Mouse (Mus musculus): Measurements from ENCODE around the gene Scrn1. TPM values are rescaled to one million over a fixed set of nuclear protein-coding genes. Genes with fewer than 3 reads are reported as not detected.

Gene Scrn1
- polyA plus RNA-seq, 1 experiment from 2014 or later: 2.5 TPM

DNA sequence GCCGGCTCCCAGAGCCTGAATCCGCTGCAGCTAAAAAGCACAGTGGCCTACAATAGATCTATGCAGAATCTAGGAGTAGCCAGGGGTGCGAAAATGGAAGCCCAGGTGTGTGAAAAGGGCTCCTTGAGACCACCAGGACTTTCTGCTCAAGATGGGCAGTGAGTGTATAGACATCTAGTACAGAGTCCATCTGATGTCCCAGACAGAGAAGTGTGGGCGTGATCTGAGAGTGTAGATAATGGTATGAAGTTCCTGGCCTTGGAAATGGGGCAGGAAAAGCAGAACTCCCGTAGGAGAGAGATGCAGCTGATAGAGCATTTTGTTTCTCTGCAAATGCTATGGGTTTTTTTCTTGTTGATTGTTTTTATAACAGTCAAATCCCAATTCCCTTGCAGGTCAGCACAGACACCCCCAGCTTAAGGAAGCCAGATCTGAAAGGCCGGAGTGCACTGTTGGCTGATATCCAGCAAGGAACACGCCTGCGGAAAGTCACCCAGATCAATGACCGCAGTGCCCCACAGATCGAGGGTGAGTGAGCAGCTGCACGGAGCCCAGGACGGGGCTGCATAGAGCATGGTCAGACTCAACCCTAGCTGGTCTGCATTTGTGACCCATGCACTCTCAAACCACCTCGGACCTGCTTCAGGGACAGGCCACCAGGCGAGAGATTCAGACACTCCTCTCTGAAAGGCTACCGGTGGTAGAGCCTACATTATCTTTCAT, 84.7 kb downstream of the Scrn1 start:
- peak overlapping the region; percentile 37 for H3K27ac ChIP-seq (ENCODE audit: low read depth, low read length)
- no peaks in the 10 kb centered on the region for H3K9me3 ChIP-seq (ENCODE audit: control insufficient read depth)
- 45% methylated on average over 15 of the region's 15 CpGs for WGBS
- no peak overlapping the region for H3K9ac ChIP-seq (ENCODE audit: low read depth, low read length)
- no peaks in the 10 kb centered on the region for H3K36me3 ChIP-seq (ENCODE audit: control insufficient read depth, insufficient read depth)
- H3K4me3 ChIP-seq (ENCODE audit: low read depth, low read length): no peak overlapping the region
- H3K27me3 ChIP-seq (replicated peaks; ENCODE audit: control insufficient read depth, insufficient read depth, low read length): no peaks in the 10 kb centered on the region
- no peaks in the 10 kb centered on the region for H3K4me1 ChIP-seq (replicated peaks; ENCODE audit: control insufficient read depth, insufficient read depth, low read length)
- H3K4me2 ChIP-seq (replicated peaks; ENCODE audit: low read depth): peak overlapping the region; percentile 17
- TF ChIP-seq CTCF (IDR thresholded peaks at IDR 0.05; ENCODE audit: low read depth): no peak
- peak; percentile 69 for ATAC-seq

DNA sequence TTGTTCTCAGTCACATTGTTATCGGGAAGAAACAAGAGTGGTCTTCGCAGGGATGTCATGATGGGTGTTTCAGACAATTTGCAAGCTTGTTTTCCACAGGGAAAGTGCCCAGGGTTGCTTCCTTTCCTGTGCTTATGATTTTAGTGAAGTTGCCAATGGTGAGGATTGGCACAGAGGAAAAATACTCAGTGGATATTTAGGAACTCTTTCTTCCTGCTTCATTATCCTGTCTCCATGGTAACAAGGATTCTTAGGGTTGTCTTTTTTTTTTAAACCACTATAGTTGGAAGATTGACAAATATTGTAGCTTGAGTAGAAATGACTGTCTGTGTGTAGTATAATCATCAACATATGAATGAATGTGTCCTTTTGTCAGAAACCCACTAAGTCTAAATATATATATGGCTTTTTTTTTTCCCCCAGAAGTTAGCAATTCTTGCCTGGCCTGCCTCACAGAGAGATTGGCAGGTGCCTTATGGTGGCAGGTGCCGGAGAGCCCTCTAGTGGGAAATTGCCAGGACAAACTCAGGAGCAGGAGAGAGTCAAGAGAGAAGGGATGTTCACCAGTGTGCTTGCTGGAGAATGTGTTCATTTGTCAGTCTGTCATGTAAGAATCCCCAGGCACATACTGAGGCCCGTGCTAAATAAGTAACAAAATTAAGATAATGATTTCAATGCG, 87.5 kb downstream of the Scrn1 start:
- Histone ChIP-seq H3K36me3 (ENCODE audit: control insufficient read depth, insufficient read depth) (no peaks in the 10 kb centered on the region), H3K4me3 (ENCODE audit: low read depth, low read length) (no peak overlapping the region), H3K4me1 (replicated peaks; ENCODE audit: control insufficient read depth, insufficient read depth, low read length) (no peaks in the 10 kb centered on the region), H3K4me2 (replicated peaks; ENCODE audit: low read depth) (no peak overlapping the region), H3K9me3 (ENCODE audit: control insufficient read depth) (no peaks in the 10 kb centered on the region), H3K9ac (ENCODE audit: low read depth, low read length) (no peak overlapping the region), H3K27me3 (replicated peaks; ENCODE audit: control insufficient read depth, insufficient read depth, low read length) (no peaks in the 10 kb centered on the region), H3K27ac (ENCODE audit: low read depth, low read length) (no peak overlapping the region)
- ATAC-seq: no peak
- WGBS: 73% methylated on average over 5 of the region's 5 CpGs
- TF ChIP-seq CTCF (IDR thresholded peaks at IDR 0.05; ENCODE audit: low read depth): peak; percentile 76

DNA sequence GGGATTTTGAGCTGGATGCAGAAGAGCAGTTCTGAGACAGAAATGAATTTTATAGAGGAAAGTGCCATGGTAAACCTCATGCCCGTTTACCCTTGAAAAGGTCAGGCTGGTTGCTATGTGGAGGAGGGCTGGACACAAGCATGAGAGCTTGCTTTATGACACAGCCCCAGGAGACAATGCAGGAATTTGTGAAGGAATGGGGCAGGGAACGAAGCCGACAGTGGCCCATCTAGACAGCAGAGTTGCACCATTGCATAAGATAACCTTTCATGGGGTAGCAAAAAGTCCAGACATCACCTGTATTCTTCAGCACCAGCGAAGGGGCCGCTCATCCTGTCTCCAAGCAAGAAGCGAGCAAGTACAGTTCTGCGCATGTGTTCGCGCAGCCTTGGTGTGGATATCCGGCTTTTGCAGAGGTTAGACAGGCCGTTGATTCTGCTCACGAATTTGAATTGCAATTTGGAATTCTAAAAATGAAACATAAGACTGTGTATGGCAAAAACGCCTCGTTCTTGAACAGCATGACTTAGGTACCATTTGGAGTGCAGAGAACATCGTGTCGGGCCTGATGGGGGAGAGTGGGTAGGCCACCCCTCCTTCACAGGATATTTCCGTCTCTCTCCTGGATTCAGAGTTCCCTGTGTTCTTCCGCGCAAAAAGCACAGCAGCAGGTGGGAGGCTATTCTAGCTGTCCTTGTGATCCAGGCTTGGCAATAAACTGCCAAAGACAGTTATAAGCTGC, 90.2 kb downstream of the Scrn1 start:
- ATAC-seq: no peak
- no peak overlapping the region for H3K4me2 ChIP-seq (replicated peaks; ENCODE audit: low read depth)
- 81% methylated on average over 19 of the region's 19 CpGs for WGBS

DNA sequence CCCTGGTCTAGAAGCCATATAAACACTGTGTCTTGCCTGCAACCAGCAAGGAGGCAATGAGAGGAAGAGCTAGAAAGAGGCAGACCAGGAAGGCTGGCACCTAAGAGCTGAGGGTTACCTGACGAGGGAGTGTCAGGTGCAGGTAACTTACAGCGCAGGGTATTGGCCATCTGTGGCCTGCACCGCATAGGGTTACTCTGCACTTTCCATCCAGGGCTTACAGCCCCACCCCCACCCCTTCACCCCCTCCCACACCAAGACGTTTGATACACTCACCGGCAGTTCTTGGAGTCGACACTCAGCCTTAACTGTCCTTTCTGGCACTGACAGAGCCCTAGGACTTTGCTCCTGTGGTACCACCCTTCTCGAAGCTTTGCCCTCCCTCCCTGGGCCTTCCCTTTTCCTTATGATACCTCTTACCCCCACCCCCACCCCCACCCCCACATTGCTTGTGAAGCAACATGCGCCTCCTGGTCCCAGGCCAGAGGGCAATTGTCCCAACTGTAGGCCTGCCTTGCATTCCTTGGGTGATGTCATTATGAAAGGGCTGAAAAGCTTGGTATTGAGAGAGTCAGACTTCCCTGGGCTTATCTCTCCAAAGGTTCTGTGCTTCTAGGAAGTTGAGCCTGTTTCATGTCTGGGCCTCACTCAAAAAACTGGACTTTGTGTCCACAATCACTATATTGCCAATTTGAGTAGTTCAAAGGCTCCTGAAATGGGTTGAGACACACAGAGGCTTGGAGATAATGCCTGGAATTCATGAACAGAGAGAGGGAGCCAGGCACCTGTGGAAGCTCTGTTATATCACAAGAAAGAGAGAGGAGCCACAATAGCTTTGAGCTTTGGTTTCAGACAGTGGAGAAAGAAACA, 93.2 kb downstream of the Scrn1 start:
- 35% methylated on average over 8 of the region's 8 CpGs for WGBS
- Histone ChIP-seq H3K4me2 (replicated peaks; ENCODE audit: low read depth) (peak overlapping the region; percentile 58), H3K27ac (ENCODE audit: low read depth, low read length) (peak overlapping the region; percentile 88), H3K9ac (ENCODE audit: low read depth, low read length) (peak overlapping the region; percentile 37; the same call in 1 of the 2 replicates), H3K36me3 (ENCODE audit: control insufficient read depth, insufficient read depth) (no peaks in the 10 kb centered on the region), H3K4me3 (ENCODE audit: low read depth, low read length) (peak overlapping the region; percentile 39), H3K4me1 (replicated peaks; ENCODE audit: control insufficient read depth, insufficient read depth, low read length) (0 out of 2 replicates have a peak, but pooled peaks cover 3% of the 10 kb centered on the region), H3K9me3 (ENCODE audit: control insufficient read depth) (no peaks in the 10 kb centered on the region), H3K27me3 (replicated peaks; ENCODE audit: control insufficient read depth, insufficient read depth, low read length) (no peaks in the 10 kb centered on the region)
- peak; percentile 98 for ATAC-seq
- TF ChIP-seq CTCF (IDR thresholded peaks at IDR 0.05; ENCODE audit: low read depth): 0 out of 2 replicates have a peak, but pooled peaks have one; percentile 39

More for the DNA sequence above, 90.2 kb downstream of the Scrn1 start:
- no peak for TF ChIP-seq CTCF (IDR thresholded peaks at IDR 0.05; ENCODE audit: low read depth)
- H3K4me3 ChIP-seq (ENCODE audit: low read depth, low read length): no peak overlapping the region
- H3K9ac ChIP-seq (ENCODE audit: low read depth, low read length): no peak overlapping the region
- no peaks in the 10 kb centered on the region for H3K27me3 ChIP-seq (replicated peaks; ENCODE audit: control insufficient read depth, insufficient read depth, low read length)
- no peaks in the 10 kb centered on the region for H3K36me3 ChIP-seq (ENCODE audit: control insufficient read depth, insufficient read depth)
- H3K4me1 ChIP-seq (replicated peaks; ENCODE audit: control insufficient read depth, insufficient read depth, low read length): no peaks in the 10 kb centered on the region
- no peaks in the 10 kb centered on the region for H3K9me3 ChIP-seq (ENCODE audit: control insufficient read depth)
- H3K27ac ChIP-seq (ENCODE audit: low read depth, low read length): no peak overlapping the region

DNA sequence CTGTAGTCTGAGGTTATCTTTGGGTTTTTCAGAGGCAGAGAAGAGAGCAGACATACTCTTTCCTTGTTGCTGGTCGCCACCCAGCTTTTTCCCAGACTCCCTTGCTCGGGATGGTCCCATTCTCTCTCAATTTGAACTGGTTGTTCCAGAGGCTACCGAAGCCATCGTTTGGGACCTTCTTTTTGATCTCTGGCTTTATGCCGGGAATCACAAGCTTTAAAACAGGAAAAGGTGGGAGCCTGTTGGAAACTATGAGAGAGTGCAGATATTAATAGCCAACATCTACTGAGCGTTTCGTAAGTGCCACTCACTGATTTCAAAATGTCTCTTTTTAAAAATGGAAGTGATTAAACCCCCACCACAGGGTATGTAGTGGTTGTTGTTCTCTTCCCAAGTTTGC, 94.4 kb downstream of the Scrn1 start:
- ATAC-seq: no peak
- Histone ChIP-seq H3K4me2 (replicated peaks; ENCODE audit: low read depth) (peak overlapping the region; percentile 58), H3K4me3 (ENCODE audit: low read depth, low read length) (no peak overlapping the region), H3K9me3 (ENCODE audit: control insufficient read depth) (no peaks in the 10 kb centered on the region), H3K36me3 (ENCODE audit: control insufficient read depth, insufficient read depth) (no peaks in the 10 kb centered on the region), H3K9ac (ENCODE audit: low read depth, low read length) (0 out of 2 replicates have a peak overlapping the region, but pooled peaks have one; percentile 37), H3K4me1 (replicated peaks; ENCODE audit: control insufficient read depth, insufficient read depth, low read length) (0 out of 2 replicates have a peak, but pooled peaks cover 3% of the 10 kb centered on the region), H3K27me3 (replicated peaks; ENCODE audit: control insufficient read depth, insufficient read depth, low read length) (no peaks in the 10 kb centered on the region), H3K27ac (ENCODE audit: low read depth, low read length) (no peak overlapping the region)
- 76% methylated on average over 7 of the region's 7 CpGs for WGBS
- no peak for TF ChIP-seq CTCF (IDR thresholded peaks at IDR 0.05; ENCODE audit: low read depth)
